Mouse (Mus musculus): ENCODE measurements around the gene Klrb1c. TPM values are rescaled to one million over a fixed set of nuclear protein-coding genes. Genes with fewer than 3 reads are reported as not detected.

The Klrb1c gene
- polyA plus RNA-seq, 1 experiment: 6.6 TPM

DNA sequence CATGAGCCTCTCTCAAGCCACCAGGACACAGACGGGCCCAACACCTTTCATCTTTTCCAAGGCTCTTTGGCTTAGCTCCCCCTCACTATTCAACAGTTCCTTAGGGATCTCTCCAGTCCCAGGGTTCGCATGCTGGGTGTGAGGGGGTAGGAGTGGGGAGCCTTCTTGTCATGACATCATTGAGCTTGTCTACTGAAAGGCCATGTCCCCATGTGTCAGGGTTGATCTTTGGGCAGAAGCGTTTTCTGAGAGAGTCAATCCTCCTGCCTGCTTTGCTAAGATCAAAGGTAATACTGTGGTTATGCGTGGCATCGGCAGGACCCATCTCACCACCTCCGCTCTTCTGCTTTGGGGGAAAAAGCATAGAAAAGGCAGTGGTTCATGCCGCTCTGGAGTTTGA lies 51.6 kb downstream of the Klrb1c start:
- TF ChIP-seq POLR2A (IDR thresholded peaks at IDR 0.05; ENCODE audit: borderline replicate concordance, control insufficient read depth, low read depth, low read length) (no peak), CTCF (IDR thresholded peaks at IDR 0.05; ENCODE audit: control insufficient read depth, insufficient read depth, low read length) (no peak)
- Histone ChIP-seq H3K4me1 (ENCODE audit: control insufficient read depth, insufficient read depth, low read length) (peaks cover 1% of the 10 kb centered on the region; the same call in 1 of the 2 replicates), H3K4me3 (replicated peaks; ENCODE audit: control insufficient read depth, low read depth, low read length) (no peak overlapping the region), H3K27ac (ENCODE audit: control insufficient read depth, insufficient read depth, low read depth, low read length, poor library complexity) (no peak overlapping the region)
- WGBS: 83% methylated on average over 7 of the region's 7 CpGs

DNA sequence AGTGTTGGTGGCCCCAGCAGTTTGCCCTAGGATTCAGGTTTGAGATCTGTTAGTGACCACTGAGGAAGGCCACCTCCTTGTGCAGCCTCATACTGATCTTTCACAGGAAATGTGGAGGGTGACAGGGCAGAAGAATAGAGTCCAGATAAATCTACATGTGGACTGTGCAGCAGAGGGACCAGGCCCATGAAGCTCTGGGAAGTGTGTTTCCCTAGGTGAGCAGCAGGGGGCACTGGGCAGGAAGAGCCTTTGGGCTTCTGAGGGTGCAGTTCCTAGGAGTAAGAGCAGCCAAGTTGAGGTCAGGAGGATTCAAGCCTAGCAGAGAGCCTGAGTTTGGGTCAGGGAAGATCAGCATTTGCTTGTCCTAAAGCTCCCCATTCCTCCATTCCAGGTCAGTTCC lies 52.9 kb downstream of the Klrb1c start:
- no peak overlapping the region for H3K27ac ChIP-seq (ENCODE audit: control insufficient read depth, insufficient read depth, low read depth, low read length, poor library complexity)
- H3K4me1 ChIP-seq (ENCODE audit: control insufficient read depth, insufficient read depth, low read length): peaks cover 1% of the 10 kb centered on the region; the same call in 1 of the 2 replicates
- H3K4me3 ChIP-seq (replicated peaks; ENCODE audit: control insufficient read depth, low read depth, low read length): no peak overlapping the region
- TF ChIP-seq POLR2A (IDR thresholded peaks at IDR 0.05; ENCODE audit: borderline replicate concordance, control insufficient read depth, low read depth, low read length) (no peak), CTCF (IDR thresholded peaks at IDR 0.05; ENCODE audit: control insufficient read depth, insufficient read depth, low read length) (peak; percentile 55; the same call in 1 of the 2 replicates)

DNA sequence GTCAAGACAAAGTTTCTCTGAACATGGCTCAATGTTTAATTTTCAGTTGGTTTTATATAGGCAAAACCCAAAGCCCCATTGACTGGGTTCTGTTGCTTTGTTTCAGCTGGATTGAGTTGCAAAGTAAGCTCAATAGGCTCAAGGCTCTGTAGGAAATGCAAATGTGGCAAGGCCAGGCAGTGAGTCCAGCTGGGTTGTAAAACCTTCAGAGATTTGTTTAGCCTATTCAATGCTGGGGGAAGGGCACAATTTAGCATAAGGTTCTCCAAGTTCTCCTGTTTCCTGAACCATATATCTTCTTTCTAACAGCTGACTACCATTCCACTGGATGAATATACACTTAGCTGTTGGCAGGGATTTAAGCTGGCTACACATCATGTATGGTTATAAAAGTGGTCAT lies 54.1 kb downstream of the Klrb1c start:
- no peak for TF ChIP-seq CTCF (IDR thresholded peaks at IDR 0.05; ENCODE audit: control insufficient read depth, insufficient read depth, low read length)
- TF ChIP-seq POLR2A (IDR thresholded peaks at IDR 0.05; ENCODE audit: borderline replicate concordance, control insufficient read depth, low read depth, low read length): no peak
- Histone ChIP-seq H3K4me3 (replicated peaks; ENCODE audit: control insufficient read depth, low read depth, low read length) (no peak overlapping the region), H3K4me1 (ENCODE audit: control insufficient read depth, insufficient read depth, low read length) (peaks cover 1% of the 10 kb centered on the region; the same call in 1 of the 2 replicates), H3K27ac (ENCODE audit: control insufficient read depth, insufficient read depth, low read depth, low read length, poor library complexity) (no peak overlapping the region)

DNA sequence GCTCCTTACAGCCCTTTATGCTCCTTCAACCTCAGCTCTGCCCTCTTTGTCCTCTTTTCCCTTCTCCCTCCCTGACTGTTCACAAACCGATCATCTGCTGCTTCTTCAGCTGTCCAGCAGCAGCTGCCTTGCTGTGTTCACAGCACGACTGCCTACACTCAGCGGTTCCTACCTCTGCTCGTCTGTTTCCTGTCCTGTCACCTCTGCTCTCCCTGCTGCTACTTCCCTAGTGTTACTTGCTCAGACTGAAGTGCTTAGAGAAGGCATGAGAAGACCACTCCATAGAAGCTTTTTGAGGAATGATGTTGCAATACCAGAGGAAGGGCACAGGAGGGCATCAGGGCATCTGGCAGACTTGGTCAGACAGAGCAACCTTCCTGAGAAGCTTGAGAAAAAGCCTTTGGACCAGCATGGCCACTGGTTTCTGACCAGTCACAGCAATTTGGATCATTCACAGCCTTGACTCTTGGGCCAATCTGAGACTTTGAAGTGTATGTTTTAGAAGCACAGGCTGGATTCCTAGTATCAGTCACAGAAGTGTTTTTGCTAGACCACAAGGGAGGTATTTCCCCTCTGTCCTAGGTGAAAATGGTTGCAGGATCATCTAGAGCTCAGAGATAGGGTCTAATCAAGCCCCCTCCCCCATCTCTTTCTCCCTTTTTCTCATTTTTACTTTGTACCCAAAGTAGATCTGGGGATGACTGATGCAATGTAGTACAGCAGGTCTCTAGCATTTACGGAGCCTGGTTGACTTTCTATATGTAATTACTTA lies 54.9 kb downstream of the Klrb1c start:
- peak overlapping the region; percentile 52 for H3K27ac ChIP-seq (ENCODE audit: control insufficient read depth, insufficient read depth, low read depth, low read length, poor library complexity)
- no peak for TF ChIP-seq POLR2A (IDR thresholded peaks at IDR 0.05; ENCODE audit: borderline replicate concordance, control insufficient read depth, low read depth, low read length)
- WGBS: 25% methylated on average over 5 of the region's 5 CpGs
- peaks cover 1% of the 10 kb centered on the region; the same call in 1 of the 2 replicates for H3K4me1 ChIP-seq (ENCODE audit: control insufficient read depth, insufficient read depth, low read length)
- H3K4me3 ChIP-seq (replicated peaks; ENCODE audit: control insufficient read depth, low read depth, low read length): no peak overlapping the region

DNA sequence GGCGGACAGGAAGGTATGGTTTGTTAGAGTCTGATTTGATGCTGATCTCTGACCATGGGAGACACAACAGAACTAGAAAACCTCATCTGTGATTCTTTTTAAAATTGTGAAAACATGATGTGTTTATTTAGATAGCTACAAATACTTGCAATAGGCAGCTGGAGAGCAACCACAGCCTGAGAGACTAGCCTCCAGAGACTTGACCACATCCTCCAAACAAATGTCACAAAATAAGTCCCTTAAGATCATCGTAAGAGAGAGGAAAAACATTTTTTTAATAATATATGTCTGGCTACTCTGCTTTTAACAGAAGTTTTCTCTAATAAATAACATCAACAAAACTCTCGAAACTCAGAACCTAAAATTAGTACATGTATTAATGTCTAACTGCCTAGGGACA lies 57.0 kb downstream of the Klrb1c start:
- TF ChIP-seq POLR2A (IDR thresholded peaks at IDR 0.05; ENCODE audit: borderline replicate concordance, control insufficient read depth, low read depth, low read length) (no peak), CTCF (IDR thresholded peaks at IDR 0.05; ENCODE audit: control insufficient read depth, insufficient read depth, low read length) (no peak)
- WGBS: 47% methylated on average over 3 of the region's 3 CpGs
- peak overlapping the region; percentile 34; the same call in 1 of the 2 replicates for H3K27ac ChIP-seq (ENCODE audit: control insufficient read depth, insufficient read depth, low read depth, low read length, poor library complexity)
- peaks cover 1% of the 10 kb centered on the region; the same call in 1 of the 2 replicates for H3K4me1 ChIP-seq (ENCODE audit: control insufficient read depth, insufficient read depth, low read length)
- H3K4me3 ChIP-seq (replicated peaks; ENCODE audit: control insufficient read depth, low read depth, low read length): no peak overlapping the region

Other genes starting within 250 kb of the Klrb1c start
- not detected in 2 replicates for gene A2ml1, start 207.6 kb downstream of the Klrb1c start, polyA plus RNA-seq (2011; ENCODE audit: insufficient read depth, insufficient read length, low replicate concordance, missing spikeins)
- not detected in 2 replicates for gene Klrb1a, start 165.7 kb downstream of the Klrb1c start, polyA plus RNA-seq (2011; ENCODE audit: insufficient read depth, insufficient read length, low replicate concordance, missing spikeins)
- gene Clec2h, start 126.8 kb downstream of the Klrb1c start, polyA plus RNA-seq (2011; ENCODE audit: insufficient read depth, insufficient read length, low replicate concordance, missing spikeins): 0.97 TPM in 1 of 2 replicates, not detected in the other
- gene Klrb1, start 66.2 kb downstream of the Klrb1c start, polyA plus RNA-seq (2011; ENCODE audit: insufficient read depth, insufficient read length, low replicate concordance, missing spikeins): 1.3 TPM in 1 of 2 replicates, not detected in the other
- 2.3 TPM in 1 of 2 replicates, not detected in the other for gene Gm44511, start 37.1 kb upstream of the Klrb1c start, polyA plus RNA-seq (2011; ENCODE audit: insufficient read depth, insufficient read length, low replicate concordance, missing spikeins)
- gene Klrb1b, start 37.1 kb upstream of the Klrb1c start, polyA plus RNA-seq (2011; ENCODE audit: insufficient read depth, insufficient read length, low replicate concordance, missing spikeins): 0.68 TPM in 1 of 2 replicates, not detected in the other
- 2.7 and 4.9 TPM in 2 replicates for gene Clec2i, start 98.4 kb upstream of the Klrb1c start, polyA plus RNA-seq (2011; ENCODE audit: insufficient read depth, insufficient read length, low replicate concordance, missing spikeins)
- 6.2 and 16.8 TPM in 2 replicates for gene BC035044, start 101.9 kb upstream of the Klrb1c start, polyA plus RNA-seq (2011; ENCODE audit: insufficient read depth, insufficient read length, low replicate concordance, missing spikeins)
- gene Clec2g, start 145.2 kb upstream of the Klrb1c start, polyA plus RNA-seq (2011; ENCODE audit: insufficient read depth, insufficient read length, low replicate concordance, missing spikeins): not detected in 2 replicates